Mouse (Mus musculus) embryonic fibroblast, embryonic 13.5 days (primary cell): ENCODE measurements at regions not wholly inside any gene's neighbourhood (a gene's known extent, or its start where the extent isn't known, plus 50 kb on each side); places are given as distances from the start of the nearest gene placed in this dataset.

Source experiments
- H3K27ac ChIP-seq: 2 replicates; pipeline ENCODE4 v1.5.1; 2012; ENCODE audit warnings: low read length, control low read depth, inconsistent platforms; ENCODE audit not compliant: insufficient read depth
- H3K4me1 ChIP-seq: 2 replicates; pipeline ENCODE4 v1.6.1; 2011; ENCODE audit warnings: low read length; ENCODE audit not compliant: control insufficient read depth, insufficient read depth
- H3K4me3 ChIP-seq: 2 replicates; pipeline ENCODE4 v1.5.1; 2011; ENCODE audit warnings: mild to moderate bottlenecking, control low read depth, low read length; ENCODE audit not compliant: insufficient read depth
- CTCF ChIP-seq: IDR thresholded peaks from 2 replicates; pipeline ENCODE4 v1.5.1; 2011; ENCODE audit warnings: mild to moderate bottlenecking, control low read depth, low read length, moderate library complexity, borderline replicate concordance; ENCODE audit not compliant: insufficient read depth
- POLR2A ChIP-seq: IDR thresholded peaks from 2 replicates; pipeline ENCODE4 v1.6.1; 2011; ENCODE audit warnings: low read depth, mild to moderate bottlenecking, control low read depth, low read length, moderate library complexity

GRCm38 (mm10) chr15:97534878-97535277, 170.7 kb downstream of the Rpap3 start:
- Histone ChIP-seq H3K27ac (no peak overlapping the region), H3K4me1 (peaks cover 6% of the 10 kb centered on the region; the same call in 1 of the 2 replicates), H3K4me3 (no peak overlapping the region)
- no peak for TF ChIP-seq POLR2A
- TF ChIP-seq CTCF = no peak

DNA sequence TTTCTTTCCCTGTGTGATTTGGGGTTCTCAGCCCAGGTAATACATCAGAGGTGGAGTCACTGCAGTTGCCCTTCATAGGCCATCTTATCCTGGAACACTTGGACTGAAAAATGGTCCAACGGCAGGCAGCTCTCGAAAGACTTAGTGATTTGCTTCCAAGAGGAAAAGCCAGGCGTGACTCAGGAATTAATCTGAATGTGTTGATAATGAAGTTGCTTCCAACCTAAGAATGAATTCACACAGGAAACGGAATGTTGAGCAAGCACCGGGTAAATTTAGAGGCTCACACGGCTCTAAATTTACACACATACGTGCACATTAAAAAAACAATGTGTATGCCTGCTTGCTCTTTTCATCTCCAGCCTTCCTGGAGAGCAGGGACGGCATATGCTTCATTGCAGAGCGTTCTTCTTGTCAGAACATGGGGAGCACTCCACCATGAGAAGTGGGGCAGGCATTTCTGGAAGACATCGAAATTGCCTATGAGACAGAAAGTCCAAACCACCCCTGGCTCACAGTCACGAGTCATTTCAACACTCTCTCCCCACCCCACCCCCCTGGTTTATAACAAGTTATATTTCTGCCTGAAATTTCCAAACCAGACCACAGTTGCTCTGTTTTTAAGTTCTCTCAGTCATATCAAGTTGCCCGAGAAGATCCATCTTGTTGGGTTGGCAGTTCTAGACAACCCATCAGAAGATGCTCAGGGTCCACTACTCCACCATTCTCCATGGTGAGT, 171.9 kb downstream of the Rpap3 start:
- H3K4me1 ChIP-seq = peaks cover 6% of the 10 kb centered on the region; the same call in 1 of the 2 replicates
- TF ChIP-seq CTCF = no peak
- no peak for TF ChIP-seq POLR2A
- no peak overlapping the region for H3K27ac ChIP-seq
- H3K4me3 ChIP-seq = no peak overlapping the region

DNA sequence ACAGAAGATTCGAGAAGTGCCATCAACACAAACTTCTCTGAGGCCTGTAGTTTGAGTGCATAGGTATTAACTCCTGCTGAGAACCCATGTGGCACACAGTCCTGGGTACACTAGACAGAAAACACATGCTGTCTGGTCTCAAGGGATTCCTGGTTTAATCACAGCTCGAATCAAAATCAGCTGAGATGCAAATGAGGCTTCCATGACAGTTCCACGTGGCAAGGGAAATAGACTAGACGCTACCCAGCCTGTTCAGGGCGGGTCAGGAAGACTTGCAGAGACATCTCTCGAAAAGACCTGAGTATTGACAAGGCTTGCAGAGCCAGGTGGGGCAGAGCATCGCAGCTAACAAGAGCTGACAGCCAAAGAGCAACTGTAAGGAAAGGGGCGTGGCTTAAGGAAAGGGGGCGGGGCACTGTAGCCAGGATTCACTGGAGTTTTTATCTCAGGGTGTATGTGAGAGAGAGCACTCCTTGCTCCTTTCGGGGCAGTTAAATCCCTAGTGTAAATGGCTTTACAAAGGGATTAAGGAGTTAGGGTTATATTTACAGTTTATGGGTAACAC, 173.2 kb downstream of the Rpap3 start:
- Histone ChIP-seq H3K27ac (no peak overlapping the region), H3K4me3 (no peak overlapping the region), H3K4me1 (peaks cover 6% of the 10 kb centered on the region; the same call in 1 of the 2 replicates)
- no peak for TF ChIP-seq POLR2A
- no peak for TF ChIP-seq CTCF

DNA sequence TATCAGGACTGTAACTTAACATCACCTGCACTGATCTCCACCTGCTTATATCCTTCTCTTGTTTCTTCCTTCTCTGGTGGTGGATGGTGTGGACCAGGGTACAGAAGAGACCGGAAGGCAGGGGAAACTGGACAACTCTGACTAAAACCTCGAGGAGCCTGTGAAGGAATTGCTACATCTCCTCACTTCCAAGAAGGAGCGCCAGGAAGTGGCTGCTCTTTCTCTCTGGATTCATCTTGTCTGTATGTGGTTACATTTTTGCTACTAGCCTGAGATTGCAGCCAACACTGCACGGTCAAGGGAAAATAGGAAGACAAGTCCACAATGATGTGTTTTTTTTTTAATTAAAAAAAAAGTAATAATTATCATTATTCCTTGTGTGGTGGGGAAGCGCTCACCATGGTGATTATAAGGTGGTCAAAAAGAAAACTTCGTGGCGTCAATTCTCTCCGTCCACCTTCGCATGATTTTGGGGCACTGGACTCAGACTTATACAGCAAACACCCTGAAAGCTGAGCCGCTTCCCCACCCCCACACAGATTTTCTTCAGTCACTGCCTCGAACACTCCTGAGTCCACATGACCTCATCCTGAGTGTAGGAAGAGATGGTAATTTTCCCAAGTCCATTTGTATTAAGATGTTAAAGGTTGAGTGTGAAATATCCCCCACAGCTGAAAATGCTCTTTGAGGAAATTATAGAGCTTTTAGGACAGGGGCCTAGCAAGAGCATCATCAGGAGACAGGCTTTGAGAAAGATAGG, 177.2 kb downstream of the Rpap3 start:
- no peak for TF ChIP-seq CTCF
- TF ChIP-seq POLR2A = no peak
- H3K4me1 ChIP-seq = 0 out of 2 replicates have a peak, but pooled peaks cover 2% of the 10 kb centered on the region

GRCm38 (mm10) chr15:97520395-97520794, 185.2 kb downstream of the Rpap3 start:
- no peak overlapping the region for H3K4me3 ChIP-seq
- H3K4me1 ChIP-seq = no peaks in the 10 kb centered on the region
- TF ChIP-seq POLR2A (no peak), CTCF (no peak)
- no peak overlapping the region for H3K27ac ChIP-seq

More for the DNA sequence above, 177.2 kb downstream of the Rpap3 start:
- Histone ChIP-seq H3K4me3 (no peak overlapping the region), H3K27ac (no peak overlapping the region)

DNA sequence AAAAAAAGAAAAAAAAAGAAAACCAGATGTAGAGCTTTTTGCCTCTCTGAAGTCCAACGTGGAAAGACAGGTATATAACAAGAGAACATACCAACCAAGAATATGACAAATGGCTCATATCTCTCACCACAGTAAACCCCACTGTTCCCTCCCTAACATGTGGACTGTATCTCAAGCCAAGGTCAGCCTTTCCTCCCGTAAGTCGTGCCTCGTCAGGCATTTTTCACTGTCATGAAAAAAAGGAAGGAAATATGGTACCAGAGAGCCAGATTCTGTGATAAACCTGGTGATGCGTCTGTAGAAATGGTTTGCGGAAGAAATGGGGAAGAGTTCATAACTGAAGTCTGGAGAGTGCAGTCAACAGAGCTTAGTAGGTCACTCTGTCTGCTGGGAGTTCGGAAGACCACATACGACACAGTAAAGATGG, 185.7 kb downstream of the Rpap3 start:
- H3K27ac ChIP-seq = no peak overlapping the region
- H3K4me1 ChIP-seq = no peaks in the 10 kb centered on the region
- H3K4me3 ChIP-seq = no peak overlapping the region
- no peak for TF ChIP-seq CTCF
- no peak for TF ChIP-seq POLR2A

DNA sequence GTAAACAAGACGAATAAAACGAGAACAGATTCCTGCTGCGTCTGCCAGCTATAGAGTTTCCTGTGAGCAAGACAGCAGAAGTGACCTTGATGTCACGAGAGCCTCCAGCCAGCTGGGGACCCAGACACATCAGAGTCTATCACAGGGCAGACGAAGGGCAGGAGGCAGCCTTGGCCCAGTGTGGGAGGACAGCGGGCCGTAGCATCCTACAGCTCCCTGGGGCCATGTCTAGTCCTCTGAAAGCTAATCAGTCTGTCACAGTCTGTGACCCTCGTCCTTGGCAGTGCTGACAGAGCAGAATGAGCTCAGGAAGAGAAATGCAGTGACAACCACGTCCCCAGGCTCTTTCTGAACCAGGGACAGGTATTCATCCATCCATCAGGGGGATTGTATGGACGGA, 187.7 kb downstream of the Rpap3 start:
- Histone ChIP-seq H3K27ac (no peak overlapping the region), H3K4me1 (no peaks in the 10 kb centered on the region), H3K4me3 (no peak overlapping the region)
- TF ChIP-seq POLR2A (no peak), CTCF (no peak)

DNA sequence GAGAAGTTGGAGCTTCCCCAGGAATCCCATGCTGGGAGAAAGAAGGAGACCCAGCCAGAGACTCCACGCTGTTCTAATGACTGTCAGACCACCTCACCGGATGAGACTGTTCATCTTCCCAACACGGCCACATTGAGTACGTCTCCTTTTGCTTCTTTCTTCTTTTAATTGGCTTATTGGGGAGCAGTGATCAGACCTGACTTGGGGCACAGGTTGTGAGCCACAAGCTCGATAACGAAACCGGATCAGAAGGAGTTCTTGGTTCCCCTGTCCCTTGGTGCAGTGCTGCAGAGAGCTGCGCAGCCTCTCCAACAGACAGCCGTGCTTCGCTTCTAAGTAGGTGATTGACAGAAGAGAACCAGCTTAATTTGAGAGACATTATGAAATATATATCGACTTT, 188.4 kb downstream of the Rpap3 start:
- TF ChIP-seq CTCF = no peak
- no peak for TF ChIP-seq POLR2A
- Histone ChIP-seq H3K27ac (no peak overlapping the region), H3K4me3 (no peak overlapping the region), H3K4me1 (no peaks in the 10 kb centered on the region)

DNA sequence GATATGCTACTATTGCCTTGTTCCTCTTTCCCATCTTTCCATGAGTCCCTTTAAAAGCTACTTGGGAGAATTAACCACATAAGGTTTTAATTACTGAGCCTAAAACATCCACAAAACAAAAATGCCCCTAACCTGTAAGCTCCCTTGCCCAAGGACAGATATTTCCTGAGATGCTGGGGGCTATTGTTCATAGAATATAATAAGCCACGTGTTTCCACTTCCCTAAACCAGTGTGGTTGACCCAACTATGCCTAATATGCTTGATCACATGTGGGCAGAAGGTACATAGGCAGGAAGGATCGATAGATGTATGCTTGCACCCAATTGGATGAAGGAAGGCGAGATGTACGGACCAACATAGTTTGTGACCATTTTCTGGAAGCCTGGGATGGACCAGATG, 189.9 kb downstream of the Rpap3 start:
- H3K27ac ChIP-seq = no peak overlapping the region
- TF ChIP-seq POLR2A (no peak), CTCF (no peak)
- no peak overlapping the region for H3K4me3 ChIP-seq
- H3K4me1 ChIP-seq = no peaks in the 10 kb centered on the region

DNA sequence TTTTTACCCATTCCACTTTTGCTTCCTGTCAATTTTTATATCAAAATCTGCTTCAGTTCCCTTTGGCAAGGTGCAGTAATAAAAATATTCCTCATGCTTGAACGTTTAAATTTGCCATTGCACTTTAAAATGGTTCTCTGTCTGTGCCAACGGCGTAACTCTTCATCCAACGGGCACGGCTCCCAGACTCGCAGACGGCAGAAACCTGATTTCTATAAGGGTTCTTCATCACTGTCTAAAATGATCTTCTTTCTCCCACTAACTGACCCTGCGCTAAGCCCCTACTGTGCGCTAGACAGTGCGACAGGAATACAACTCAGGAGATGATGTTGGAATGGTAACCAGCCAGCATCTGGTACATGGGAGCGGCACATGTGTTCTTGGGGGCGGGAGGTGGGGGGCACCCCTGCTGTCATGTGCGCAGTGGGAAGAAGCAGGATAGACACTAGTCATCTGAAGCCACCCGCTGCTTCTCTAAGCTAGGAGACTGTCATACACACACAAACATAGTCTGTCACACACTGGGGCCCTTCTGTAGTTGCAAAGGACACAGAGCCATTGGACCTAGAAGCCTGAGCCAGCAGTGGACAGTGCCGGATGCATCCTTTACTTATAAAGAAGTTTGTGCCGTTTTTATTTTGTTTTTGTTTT, 197.8 kb downstream of the Rpap3 start:
- H3K4me3 ChIP-seq = no peak overlapping the region
- TF ChIP-seq POLR2A (no peak), CTCF (no peak)
- H3K4me1 ChIP-seq = no peaks in the 10 kb centered on the region
- H3K27ac ChIP-seq = no peak overlapping the region
